Mouse (Mus musculus) B cell, adult 2 months (primary cell): ENCODE data around the gene Pakap.
A peak's percentile ranks its signal among the peaks of the same experiment; 100 is the strongest.

Source experiments
- DNase-seq, 2 experiments: peaks; one replicate each; pipeline ENCODE4 v3.0.0; 2022

The Pakap gene

DNA sequence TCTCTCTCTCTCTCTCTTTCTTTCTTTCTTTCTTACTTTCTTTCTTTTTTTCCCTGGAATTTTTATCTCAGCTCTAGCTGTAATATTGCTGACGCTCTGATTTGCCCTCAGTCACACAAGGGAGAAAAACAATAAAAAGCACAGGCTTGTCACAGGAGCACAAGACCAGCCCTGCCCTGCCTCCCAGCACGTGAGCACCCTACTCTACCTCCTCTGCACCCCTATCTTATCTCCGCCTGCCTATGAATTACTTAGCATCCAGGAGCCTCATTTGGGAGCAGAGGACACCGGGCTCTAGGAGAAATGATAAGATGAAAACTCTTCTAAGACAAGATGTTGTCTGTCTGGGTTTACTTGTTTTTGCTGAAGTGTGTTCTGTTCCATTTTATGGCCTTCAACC lies 206.5 kb downstream of the Pakap start:
- no peak for DNase-seq

DNA sequence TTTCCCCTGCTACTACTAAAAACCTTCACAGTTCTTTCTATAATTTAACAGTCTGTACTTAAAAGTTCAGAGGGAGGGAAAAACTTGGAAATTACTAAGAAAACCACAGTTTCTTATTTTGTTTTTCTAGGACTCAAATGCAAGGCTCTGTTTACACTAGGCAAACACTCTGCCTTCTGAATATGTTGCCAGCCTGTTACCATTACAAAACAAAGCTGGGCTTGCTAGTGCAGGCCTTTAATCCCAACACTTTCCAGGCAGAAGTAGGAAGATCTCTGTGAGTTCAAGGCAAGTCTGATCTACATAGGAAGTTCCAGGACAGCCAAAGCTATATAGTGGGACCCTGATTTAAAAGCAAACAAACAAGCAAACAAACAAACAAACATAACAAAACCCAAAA lies 207.6 kb downstream of the Pakap start:
- DNase-seq, result no peak

DNA sequence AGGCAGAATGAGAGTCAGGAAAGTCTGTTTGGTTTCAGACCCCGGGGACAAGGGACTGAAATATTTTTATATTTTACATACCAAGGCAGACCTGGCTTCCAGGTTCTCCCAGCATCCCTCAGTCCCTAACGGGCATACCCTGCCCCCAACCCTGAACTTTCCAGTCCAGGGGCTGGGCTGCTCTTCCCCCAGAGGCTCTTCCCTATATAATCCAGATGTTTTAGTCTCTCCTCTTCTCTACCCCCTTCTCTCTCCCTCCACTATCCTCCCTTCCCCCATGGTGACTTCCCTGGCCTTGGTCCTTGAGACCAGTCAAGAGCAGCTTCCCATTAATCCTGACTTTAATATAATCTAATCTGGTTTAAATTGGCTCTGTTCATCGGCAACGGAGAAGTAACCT lies 212.4 kb downstream of the Pakap start:
- no peak for DNase-seq

DNA sequence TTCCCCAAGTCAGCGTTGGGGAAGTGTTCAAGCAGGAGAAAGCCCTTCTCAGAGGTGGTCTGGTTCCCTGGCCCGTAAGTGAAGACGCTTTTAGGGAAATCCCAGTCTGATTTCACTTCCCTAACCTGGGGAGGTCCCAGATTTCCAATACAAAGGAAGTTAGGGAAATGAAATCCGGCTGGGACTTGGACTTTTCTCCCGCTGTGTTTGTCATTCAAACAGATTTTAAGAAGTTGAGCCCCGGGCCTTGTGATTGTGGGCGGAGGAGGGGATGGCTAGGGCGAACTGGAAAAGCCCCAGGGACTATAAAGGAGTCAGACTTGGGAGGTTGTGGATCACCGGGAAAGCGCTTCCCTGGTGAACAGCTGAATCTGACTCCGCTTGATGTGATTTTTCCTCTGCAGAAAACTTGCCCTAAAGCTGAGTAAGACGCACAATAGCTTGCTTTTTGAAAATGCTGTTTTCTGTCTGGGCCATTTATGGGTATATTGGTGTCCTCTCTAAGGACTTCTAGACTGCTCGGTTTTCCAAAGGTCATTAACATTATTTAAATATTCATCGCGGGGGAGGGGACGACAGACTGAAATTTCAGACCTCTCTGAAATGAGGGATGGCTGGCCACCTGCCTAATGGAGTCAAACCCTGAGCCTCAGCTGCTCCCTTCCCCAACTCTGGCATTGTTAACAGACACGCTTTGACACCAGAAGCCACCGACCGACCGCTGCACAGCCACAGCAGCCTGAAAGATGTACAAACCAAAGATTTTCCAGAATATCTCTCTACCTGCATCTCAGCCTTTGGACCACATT lies 213.1 kb downstream of the Pakap start:
- peak in 1 of 2 experiments; percentile 11 for DNase-seq

DNA sequence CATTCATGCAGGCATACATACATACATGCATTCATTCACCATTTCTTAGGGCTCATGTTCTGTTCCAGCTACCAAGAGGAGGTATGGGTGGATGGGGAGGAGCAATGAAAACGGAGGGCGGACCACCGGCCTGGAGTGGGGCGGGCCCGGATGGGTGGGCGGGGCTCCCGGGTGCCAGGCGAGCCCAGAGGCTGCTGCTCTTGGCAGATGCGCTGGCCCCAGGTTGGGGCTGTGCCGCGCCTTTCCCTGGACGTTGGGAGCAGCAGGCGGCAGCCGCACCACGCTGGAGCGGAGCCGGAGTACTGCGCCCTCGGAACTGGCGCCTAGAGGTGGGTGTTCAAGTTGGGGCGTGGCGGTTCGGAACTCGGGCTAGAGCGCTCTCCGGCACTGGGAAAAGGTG lies 214.0 kb downstream of the Pakap start:
- DNase-seq, result peak; percentile 81

DNA sequence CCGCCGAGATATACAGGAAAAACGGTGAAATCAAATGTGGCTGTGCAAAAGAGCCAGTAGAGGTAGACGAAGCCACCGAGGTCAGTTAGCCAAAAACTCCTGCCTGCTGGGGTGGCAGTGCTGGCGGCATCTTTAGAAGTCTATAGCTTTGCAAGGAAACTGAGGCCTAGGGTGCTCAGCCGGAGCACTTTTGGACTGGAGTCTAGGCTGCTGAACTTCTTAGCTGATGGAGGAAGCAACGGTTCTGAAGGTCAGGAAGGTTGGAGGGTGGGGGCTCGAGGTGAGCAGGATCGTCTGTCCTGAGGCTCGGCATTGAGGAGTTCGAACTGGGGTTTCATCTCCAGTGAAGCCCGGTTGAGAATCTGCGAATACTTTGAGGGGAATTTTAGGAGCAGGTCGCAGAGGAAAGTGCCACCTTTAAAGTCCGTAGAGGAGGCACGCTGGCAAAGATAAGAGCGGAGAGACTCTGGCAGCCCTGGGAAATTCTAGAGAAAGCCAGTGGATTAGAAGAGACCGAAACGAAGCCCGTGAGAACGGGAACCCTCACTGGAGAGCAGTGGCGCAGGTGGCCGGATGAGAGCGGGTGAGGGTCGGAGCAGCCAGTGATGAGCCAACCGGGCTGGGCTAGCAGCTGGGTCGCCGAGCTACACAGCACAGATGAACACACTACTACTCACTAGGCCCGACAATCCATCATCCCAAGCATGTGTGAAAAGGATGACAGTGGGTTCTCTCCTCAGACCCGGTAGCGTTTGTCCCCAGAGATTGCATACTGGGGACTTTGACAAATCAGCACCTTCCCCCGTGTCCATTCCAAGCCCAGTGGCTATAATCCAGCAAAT lies 214.8 kb downstream of the Pakap start:
- peak; percentile 48 to 51 for DNase-seq

DNA sequence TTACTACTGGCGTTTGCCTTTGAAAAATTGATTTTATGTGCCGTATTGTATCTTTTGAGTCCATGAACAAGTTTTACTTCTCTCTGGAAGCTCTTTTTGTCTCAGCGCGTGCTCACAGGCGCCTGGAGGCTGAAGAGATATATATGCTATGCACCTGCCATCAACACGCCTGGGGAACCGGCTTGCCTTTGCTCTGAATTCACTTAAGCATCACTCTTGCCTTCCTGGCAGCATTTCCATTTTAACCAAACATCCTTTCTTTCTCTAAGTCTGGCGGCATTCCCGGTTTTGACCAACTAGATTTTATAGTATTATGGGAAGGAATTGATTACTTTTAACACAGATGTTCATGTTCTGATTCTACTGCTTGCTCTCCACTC lies 215.4 kb downstream of the Pakap start:
- no peak for DNase-seq

DNA sequence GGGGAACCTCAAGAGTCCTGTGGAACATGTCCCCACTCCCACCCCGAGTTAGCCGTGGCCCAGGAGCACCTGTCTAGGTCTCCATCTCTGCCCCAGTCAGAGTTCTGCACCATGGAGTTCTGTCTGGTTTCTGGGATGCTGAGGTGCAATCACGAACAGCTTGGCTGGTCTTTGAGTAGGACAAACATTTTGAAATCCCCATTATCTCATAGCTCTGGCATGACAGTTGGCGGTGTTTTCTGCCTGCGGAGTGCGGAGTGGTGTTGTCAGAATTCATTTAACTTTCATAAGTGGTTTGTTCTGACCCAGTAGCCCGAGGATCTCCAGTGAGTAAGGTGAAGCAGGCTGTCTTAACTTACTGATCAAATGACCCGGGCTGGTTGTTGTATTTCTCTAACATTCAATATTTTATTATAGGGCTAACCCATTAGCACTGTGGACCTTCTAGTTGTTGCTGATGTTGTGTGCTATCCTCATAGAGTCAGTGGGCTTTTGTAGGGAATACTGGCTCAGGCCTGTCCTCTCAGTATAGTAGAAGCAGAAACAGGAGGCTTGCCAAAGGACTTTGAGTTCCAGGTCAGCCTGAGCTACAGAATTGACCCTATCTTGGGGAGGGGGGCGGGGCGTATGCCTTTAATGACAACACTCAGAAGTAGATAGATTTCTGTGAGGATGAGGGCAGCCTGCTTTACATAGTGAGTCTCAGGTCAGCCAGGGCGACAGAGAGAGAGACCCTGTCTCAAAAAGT lies 216.0 kb downstream of the Pakap start:
- no peak for DNase-seq

DNA sequence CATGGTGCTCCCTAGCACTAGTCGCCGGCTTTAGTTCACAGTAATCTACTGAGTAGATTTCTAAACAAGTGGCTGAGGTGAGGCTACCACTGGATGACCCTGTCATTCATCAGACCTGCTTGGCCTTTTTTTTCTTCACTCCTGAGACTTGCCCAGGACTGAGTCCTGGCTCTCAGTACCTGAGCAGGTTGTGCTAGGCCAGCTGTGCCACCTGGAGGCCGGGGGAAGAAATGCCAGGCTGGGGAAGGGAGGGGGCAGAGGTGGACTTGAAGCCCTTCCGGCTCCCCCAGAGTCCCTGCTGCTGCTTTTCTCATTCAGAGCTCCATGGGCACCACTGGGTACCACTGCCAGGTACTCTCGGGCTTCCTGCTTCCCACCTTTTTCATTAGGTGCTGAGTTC lies 220.7 kb downstream of the Pakap start:
- DNase-seq, result peak; percentile 74 to 78

DNA sequence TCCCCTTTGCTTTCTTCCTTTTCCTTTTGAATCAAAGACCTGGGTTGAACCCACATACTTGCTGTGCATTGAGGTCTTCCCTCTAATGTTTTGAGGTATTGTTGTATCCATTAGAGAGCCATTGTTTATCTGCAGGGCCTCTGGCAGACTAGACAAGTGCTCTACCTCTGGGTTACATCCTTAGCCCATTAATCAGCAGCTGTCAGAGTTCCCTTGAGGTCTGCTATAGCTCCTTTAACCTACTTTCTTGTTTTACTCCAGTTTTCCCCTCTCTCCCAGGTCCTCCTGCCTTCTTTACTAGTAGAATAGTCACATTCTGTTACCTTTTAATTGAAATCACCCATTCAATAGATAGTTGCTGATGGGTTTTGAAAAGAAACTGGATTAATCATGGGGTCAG lies 221.1 kb downstream of the Pakap start:
- DNase-seq, result no peak

DNA sequence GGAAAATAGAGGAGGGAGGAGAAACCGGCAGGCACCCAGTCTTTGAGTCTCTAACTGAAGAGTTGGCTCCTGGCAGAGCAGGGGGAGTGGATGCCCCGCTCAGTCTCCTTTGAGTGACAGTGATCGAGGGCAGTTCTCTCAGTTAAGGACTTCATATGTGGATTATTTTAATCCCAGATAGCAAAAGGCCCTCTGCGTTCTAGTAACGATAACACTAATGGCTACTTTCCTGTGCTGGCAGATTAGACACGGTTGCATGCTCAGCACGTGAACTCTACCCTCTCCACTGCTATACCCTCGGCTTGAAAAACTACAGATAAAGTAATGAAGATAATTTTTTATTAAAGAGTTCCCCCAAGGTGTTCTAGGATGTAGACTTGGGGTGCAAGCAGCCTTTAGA lies 226.0 kb downstream of the Pakap start:
- no peak for DNase-seq

DNA sequence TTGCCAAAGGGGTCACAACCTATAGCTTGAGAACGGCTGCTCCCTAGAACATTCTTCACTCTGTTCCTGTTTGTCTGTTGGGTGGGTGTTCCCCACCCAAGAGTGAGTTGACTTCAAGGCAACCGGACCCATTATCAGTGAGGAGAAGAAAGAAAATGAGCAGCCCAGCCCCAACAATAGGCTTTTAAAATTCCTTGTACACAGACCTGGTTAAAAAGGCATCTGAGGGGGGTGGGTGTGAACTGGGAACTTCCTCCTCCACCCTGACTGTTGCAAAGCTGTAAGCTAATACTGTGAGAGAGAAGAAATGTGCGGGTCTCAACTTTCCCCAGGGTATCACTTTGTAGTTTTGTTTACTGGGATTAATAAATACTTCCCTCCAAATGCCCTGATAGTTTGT lies 226.6 kb downstream of the Pakap start:
- DNase-seq, result no peak

DNA sequence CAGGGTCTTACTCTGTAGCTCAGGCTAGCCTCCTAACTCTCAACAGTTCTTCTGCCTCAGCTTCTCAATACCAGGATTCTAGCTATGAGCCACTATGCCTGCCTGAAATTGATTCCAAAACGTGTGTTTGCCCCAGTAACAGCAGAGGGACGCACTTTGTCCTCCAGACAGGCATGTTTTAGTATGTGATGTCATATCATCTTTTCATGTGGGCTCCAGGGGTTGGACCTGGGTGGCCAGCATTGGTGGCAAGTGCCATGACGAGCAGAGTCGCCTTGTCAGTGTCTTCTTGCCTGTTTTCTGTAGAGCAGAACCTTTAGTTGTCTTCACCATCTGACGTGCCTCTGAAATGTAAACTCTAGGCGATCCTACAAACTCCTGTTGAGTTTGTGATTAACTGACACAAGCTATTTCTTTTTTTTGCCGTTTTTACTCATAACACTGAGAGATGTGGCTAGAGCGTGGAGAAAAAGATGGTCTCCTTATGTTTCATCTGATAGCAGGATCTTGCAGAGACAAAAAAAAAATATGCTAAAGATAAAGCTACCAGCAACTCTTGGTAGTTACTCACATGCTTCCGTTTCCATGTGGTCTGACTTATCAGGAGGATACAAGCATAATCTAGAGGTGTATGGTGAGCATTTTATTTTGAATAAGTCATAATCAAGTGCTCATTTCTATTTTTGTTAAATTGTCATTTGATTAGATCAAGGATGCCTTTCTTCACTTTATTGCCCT lies 229.7 kb downstream of the Pakap start:
- no peak for DNase-seq

DNA sequence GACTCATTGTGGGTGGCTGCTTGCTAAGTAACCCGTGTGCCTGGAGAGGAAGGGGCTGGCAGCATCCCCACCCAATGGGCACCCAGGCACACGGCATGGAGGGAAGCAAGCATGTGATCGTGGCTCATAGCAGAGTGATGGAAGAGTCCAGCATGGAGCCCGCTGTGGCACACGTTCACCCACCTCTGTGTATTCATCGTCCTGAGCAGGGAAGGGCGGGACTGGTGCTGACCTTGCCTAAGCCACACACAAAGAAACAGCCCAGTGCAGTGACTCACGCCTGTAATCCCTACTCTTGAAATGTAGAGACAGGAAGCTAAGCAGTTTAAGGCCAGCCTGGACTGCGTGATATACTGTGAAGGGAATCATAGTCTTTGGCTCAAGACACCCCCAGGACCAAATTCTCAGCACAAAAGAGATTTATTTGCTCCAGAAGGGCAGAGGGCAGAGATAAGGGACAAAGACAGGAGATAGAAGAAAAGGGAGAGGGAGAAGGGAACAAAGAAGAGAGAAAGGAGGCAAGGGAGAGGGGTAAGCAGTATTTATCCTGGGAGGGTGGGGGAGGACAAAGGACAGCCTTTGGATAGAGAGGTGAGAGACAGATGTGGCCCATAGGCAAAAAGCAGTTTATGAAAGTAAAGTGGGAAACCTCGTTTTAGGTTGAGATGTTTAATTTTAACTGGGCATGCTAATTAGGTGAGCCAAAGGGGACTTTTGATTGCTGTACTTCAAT lies 230.5 kb downstream of the Pakap start:
- DNase-seq, result no peak

DNA sequence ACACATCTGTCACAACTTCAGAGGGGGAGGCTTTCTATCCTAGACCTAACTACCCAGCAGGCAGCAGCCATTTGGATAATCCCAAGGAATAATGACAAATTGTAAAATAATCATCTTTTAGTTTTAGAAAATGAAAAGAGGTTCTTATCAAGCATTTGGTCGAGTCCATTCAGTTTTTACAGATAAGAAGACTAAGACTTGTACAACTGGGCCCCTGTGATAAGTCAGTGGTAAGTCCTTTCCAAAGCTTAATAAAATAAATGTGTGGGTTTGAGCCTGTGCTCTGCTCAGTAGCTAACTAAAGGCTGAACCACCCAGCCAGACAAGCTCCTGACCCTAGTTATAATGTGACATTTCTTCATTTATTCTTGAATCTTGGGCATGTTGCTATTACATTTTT lies 231.3 kb downstream of the Pakap start:
- DNase-seq, result no peak

DNA sequence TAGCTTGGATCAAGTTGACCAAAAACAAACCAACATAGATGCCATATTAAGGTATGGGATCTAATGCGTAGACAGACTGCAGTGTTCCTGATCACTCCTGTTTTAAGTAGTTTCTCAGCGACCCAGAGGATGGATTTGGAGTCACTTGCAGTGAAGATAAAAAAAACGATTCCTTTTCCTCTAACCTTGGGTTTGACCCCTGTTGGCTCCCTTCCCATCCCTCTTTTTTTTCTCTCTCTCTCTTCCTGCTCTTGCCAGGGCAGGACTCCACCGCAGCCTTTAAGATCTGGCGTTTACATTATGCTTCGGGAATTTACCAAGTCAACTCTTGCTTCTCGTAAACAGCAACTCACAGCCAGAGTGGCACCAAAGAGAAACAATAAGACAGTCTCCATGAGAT lies 233.3 kb downstream of the Pakap start:
- DNase-seq, result no peak

DNA sequence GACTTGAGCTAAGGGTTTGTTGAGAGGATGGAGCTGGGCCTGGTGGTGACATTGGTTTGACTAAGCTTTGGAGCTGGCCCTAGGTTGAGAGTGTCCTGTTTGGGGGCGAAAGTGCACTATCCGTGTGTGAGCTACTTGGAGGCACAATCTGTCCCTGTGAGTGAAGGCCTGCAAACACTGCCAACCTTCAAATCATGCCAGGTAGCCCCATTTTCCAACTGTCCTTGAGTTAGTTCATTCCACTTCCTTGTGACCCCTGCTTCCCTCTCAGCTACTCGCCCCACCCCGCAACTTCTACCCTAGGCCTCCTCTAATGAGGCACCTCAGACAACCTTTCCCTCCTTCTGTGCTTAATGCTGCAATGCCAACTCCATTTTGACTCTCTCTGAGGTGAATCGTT lies 234.0 kb downstream of the Pakap start:
- DNase-seq, result no peak

DNA sequence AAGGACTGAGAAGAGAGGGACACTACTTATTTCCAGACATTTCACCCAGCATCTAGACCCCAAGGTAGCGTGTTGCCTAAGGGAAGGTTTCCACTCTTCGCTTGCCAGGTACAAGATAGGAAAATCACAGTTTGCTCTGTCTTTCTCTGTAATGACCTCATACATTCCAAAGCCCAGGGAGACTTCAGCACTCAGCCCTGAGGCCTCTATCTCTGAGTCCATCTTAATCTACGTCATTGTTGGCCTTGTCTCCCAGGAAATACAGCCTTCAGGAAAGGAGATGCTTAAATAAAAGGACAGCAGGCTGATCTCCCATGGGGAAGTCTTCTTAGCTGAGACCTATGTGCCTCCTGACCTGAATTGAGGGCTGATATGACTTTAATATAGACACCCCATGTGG lies 234.4 kb downstream of the Pakap start:
- no peak for DNase-seq

DNA sequence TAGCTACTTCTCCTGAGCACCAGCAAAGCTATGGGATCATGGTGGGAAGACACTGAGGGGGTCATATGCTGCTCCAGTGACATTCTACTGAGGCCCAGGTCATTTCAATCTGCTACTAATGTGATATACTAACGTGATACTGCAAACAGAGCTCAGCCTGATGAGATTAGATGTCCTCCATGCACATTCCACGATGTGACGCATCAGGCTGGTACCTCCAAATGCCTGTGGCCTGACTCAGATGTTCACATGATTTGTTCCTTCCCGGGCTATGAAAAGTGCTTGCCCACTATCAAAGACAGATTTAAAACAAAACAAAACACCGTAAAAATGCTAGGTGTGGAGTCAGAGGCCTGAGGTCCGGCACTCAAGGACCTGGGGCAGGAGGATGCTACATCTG lies 236.9 kb downstream of the Pakap start:
- DNase-seq, result no peak

DNA sequence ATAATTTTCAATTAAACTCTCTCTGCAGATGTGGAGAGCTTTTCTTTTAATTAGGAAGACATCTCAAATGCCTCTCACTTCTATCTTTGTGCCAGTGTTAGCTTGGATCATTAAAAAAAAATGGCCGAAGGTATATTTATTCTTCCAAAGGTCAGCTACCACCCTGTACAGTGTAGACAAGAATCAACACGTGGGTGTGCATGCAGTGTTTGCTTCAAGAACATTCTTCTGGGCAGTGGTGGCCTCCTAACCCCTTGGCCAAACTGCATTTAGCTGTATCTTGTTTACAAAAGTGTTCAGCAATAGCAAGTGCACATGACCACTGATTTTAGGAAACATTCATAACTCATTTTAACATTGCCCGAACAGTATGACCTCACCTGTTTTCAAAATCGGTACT lies 241.5 kb downstream of the Pakap start:
- no peak for DNase-seq

DNA sequence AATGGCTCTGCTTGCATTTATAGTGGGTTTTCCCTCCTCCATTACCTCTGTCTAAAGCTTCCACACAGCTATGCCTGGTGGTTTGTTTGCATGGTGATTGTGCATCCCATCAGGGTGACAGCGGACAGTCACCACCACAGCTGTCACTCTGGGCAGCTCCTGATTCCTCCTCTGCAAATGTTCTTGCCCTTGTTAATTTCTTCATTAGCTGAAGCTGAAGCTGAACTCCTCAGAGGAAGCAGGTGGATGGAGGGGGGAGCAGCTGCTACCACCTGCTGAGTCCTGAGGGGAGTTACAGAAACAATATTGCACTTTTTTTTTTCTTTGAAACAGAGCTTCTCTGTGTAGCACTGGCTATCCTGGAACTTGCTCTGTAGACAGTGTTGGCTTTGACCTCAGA lies 244.1 kb downstream of the Pakap start:
- DNase-seq, result peak; percentile 16 to 19

DNA sequence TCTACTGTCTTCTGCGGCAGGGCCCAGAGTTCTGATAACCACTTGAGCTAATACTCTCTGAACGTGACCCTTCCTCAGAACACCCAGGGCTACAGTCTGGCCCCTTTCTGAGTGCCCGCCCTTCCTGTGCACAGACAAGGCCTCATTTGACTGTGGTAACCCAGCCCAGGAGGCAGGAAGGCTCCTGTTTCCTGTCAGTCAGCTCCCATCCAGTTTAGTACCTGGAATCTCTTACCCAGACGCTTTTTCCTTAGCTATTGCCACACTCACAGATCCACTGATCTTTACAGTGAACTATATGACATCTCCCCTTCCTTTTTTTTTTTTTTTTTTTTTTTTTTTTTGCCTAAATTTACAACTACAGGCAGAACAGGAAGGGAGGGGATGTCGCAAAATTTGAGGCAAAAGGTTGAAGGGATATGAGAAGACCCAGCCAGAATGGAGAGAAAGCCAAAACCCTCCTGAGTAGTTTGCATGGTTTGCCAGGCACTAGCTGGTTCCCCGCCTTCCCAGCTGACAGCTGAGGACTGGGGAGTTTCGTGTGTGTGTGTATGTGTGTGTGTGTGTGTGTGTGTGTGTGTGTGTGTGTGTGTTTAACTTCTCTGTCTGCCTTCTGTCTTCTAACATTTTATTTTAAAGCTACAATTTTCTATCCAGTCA lies 245.1 kb downstream of the Pakap start:
- DNase-seq, result peak; percentile 55 to 57
